Mouse (Mus musculus): ENCODE measurements around the gene Cdk8. TPM values are rescaled to one million over a fixed set of nuclear protein-coding genes. Genes with fewer than 3 reads are reported as not detected.

The Cdk8 gene
- polyA plus RNA-seq, 1 experiment = 34.5 TPM

DNA sequence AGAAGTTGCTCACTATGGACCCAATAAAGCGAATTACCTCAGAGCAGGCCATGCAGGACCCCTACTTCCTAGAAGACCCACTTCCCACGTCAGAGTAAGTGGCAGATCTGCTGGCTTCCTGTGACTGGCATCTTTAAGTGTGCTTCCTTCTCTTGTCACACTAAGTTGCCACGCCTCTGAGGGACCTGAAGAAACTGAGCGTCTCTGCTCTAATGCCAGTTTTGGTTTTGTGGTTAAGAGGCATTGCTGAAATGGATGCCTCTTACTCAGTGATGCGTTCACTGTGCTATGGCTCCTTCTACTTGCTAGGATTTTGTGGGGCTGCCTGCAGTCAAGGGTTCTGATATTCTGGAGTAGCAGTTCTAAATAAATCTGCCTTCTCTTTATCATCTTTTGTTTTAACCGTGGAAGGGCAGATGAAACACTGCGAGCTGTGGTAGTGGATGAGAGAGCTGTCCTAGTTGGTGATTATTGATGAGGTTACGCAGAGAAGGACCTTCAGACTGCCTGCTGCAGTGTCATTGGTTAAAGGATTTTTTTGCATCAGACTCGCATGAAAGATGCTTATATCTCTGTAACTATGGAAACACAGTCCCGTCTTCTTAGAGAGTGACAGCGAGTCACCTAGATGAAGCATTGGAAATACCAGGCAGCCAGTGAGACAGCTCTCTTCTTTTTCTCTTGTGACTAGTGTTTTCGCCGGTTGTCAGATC is 67.9 kb downstream of the Cdk8 start:
- TF ChIP-seq CTCF (conservative IDR thresholded peaks at IDR 0.05; ENCODE audit: insufficient read depth, insufficient read length, low read depth, low read length) = no peak
- no peak for TF ChIP-seq POLR2A (IDR thresholded peaks at IDR 0.05; ENCODE audit: low read depth, low read length)
- H3K4me1 ChIP-seq (ENCODE audit: control insufficient read depth, insufficient read depth, low read length) = peaks cover 15% of the 10 kb centered on the region; the same call in 1 of the 2 replicates
- no peaks in the 10 kb centered on the region; the same call in 1 of the 2 replicates for H3K36me3 ChIP-seq (ENCODE audit: control insufficient read depth, insufficient read depth, low read length)
- 58% methylated on average over 13 of the region's 13 CpGs for WGBS
- peak; percentile 41 for DNase-seq
- H3K4me3 ChIP-seq (ENCODE audit: insufficient read depth, low read depth, low read length) = no peak overlapping the region
- no peaks in the 10 kb centered on the region for H3K27me3 ChIP-seq (replicated peaks; ENCODE audit: control insufficient read depth, insufficient read depth, low read length)
- peak overlapping the region; percentile 15 for H3K27ac ChIP-seq (ENCODE audit: insufficient read depth, low read depth, low read length)

DNA sequence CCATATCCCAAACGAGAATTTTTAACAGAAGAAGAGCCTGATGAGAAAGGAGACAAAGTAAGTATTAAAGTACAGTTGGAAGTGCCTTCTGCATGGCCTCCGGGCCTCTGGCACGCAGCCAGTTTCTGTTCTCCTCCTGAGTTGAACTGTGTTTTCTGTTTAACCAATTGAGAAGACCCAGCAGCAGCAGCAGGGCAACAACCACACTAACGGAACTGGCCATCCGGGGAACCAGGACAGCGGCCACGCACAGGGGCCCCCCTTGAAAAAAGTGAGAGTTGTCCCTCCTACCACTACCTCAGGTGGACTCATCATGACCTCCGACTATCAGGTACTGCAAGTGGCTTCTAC is 68.5 kb downstream of the Cdk8 start:
- peak; percentile 92 for DNase-seq
- WGBS = 41% methylated on average over 8 of the region's 8 CpGs
- TF ChIP-seq CTCF (conservative IDR thresholded peaks at IDR 0.05; ENCODE audit: insufficient read depth, insufficient read length, low read depth, low read length) = no peak
- no peak for TF ChIP-seq POLR2A (IDR thresholded peaks at IDR 0.05; ENCODE audit: low read depth, low read length)
- Histone ChIP-seq H3K27me3 (replicated peaks; ENCODE audit: control insufficient read depth, insufficient read depth, low read length) (no peaks in the 10 kb centered on the region), H3K27ac (ENCODE audit: insufficient read depth, low read depth, low read length) (peak overlapping the region; percentile 28), H3K4me1 (ENCODE audit: control insufficient read depth, insufficient read depth, low read length) (peaks cover 11% of the 10 kb centered on the region; the same call in 1 of the 2 replicates), H3K4me3 (ENCODE audit: insufficient read depth, low read depth, low read length) (no peak overlapping the region), H3K36me3 (ENCODE audit: control insufficient read depth, insufficient read depth, low read length) (no peaks in the 10 kb centered on the region; the same call in 1 of the 2 replicates)

DNA sequence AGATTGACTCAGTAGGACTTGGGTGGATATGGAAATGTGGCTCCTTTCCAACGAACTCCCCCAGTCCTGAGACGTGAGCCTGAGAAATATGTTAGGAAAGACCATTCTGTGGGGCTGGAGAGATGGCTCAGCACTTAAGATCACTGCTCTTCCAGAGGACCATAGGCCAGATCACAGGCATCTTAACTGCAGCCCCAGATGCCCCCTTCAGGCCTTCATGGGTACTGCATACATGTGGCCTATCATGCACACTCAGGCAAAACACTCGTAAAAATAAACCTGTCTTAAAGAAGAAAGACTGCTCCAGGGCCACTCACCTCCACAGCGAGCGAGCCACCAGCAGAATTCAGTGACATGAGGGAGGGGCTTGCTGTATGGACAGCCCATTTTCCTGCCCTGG is 72.4 kb downstream of the Cdk8 start:
- H3K27me3 ChIP-seq (replicated peaks; ENCODE audit: control insufficient read depth, insufficient read depth, low read length) = no peaks in the 10 kb centered on the region
- peak; percentile 88 for TF ChIP-seq CTCF (conservative IDR thresholded peaks at IDR 0.05; ENCODE audit: insufficient read depth, insufficient read length, low read depth, low read length)
- no peak for TF ChIP-seq POLR2A (IDR thresholded peaks at IDR 0.05; ENCODE audit: low read depth, low read length)
- H3K36me3 ChIP-seq (ENCODE audit: control insufficient read depth, insufficient read depth, low read length) = no peaks in the 10 kb centered on the region; the same call in 1 of the 2 replicates
- 62% methylated on average over 5 of the region's 5 CpGs for WGBS
- H3K27ac ChIP-seq (ENCODE audit: insufficient read depth, low read depth, low read length) = no peak overlapping the region
- H3K4me1 ChIP-seq (ENCODE audit: control insufficient read depth, insufficient read depth, low read length) = peaks cover 10% of the 10 kb centered on the region; the same call in 1 of the 2 replicates
- peak; percentile 81 for DNase-seq
- H3K4me3 ChIP-seq (ENCODE audit: insufficient read depth, low read depth, low read length) = no peak overlapping the region

DNA sequence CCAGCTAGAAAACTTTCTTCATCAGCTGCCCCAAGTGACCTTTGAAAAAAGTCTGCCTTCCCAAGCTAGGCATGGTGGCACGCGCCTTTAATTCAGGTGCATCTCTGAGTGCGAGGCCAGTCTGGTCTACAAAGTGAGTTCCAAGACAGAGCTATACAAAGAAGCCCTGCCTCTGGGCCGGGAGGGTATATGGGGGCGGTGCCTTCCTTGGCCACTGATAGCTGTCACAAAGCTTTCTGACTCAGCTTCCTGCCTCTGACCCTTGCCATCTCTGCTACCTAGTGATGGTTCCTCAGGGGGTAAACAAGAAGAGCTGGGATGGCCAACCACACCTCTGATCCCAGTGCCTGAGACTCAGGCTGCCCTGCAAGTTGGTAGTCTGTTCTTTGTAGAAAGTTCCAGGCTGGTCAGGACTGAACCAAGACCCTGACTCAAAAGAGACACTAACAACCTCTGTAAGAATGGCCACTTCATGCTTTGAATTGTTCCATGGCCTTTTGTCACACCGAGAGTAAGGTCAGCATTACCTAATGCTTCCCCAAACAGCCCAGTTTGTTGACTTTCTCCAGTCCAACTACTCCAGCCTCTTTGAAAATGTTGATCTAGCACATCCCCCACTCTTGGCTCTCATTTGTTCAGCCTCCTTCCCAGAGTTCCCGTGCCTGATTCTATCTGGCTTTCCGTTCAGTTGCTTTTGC is 76.2 kb downstream of the Cdk8 start:
- Histone ChIP-seq H3K27ac (ENCODE audit: insufficient read depth, low read depth, low read length) (no peak overlapping the region), H3K4me3 (ENCODE audit: insufficient read depth, low read depth, low read length) (no peak overlapping the region), H3K36me3 (ENCODE audit: control insufficient read depth, insufficient read depth, low read length) (no peaks in the 10 kb centered on the region), H3K27me3 (replicated peaks; ENCODE audit: control insufficient read depth, insufficient read depth, low read length) (no peaks in the 10 kb centered on the region), H3K4me1 (ENCODE audit: control insufficient read depth, insufficient read depth, low read length) (no peaks in the 10 kb centered on the region)
- WGBS = 78% methylated on average over 8 of the region's 8 CpGs
- TF ChIP-seq CTCF (conservative IDR thresholded peaks at IDR 0.05; ENCODE audit: insufficient read depth, insufficient read length, low read depth, low read length) = no peak
- no peak for TF ChIP-seq POLR2A (IDR thresholded peaks at IDR 0.05; ENCODE audit: low read depth, low read length)
- DNase-seq = no peak

DNA sequence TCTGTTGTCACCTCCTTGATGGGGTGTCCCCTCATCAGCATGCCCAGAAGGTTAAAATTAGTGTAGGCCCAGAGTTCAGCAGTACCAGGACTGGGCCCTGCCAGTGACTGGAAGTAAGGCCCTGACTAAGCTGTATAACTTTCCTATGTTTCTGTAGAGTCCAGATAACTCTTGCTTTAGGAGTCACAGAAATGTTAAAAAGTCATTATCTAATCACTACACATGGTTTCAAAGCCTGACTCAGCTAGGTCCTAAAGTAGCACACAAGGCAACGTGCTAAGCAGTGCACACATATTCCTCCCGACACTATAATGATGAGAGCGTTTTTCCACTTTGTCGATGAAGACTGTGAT is 76.7 kb downstream of the Cdk8 start:
- DNase-seq = no peak
- Histone ChIP-seq H3K36me3 (ENCODE audit: control insufficient read depth, insufficient read depth, low read length) (no peaks in the 10 kb centered on the region), H3K4me3 (ENCODE audit: insufficient read depth, low read depth, low read length) (no peak overlapping the region), H3K4me1 (ENCODE audit: control insufficient read depth, insufficient read depth, low read length) (no peaks in the 10 kb centered on the region), H3K27ac (ENCODE audit: insufficient read depth, low read depth, low read length) (no peak overlapping the region), H3K27me3 (replicated peaks; ENCODE audit: control insufficient read depth, insufficient read depth, low read length) (no peaks in the 10 kb centered on the region)
- TF ChIP-seq POLR2A (IDR thresholded peaks at IDR 0.05; ENCODE audit: low read depth, low read length) (no peak), CTCF (conservative IDR thresholded peaks at IDR 0.05; ENCODE audit: insufficient read depth, insufficient read length, low read depth, low read length) (no peak)
- WGBS = 96% methylated on average over 4 of the region's 4 CpGs

DNA sequence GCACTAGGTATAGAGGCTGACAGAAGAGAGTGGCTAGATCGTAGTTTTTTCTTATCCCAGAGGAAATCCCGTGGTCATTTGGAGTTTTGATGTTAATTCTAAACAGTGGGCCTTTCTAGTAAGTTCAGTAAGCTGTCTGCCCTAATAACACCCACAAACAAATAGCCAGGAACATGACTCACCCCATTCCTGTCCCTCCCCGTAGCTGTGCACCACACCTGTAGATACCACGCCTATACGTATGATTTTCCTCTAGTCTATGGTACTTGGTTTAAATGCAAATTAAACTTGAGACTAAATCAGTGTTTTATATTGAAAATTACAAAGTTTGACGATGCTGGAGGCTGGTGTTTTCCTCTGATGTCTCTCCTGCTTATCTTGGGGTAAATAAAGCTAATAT is 83.5 kb downstream of the Cdk8 start:
- no peak overlapping the region for H3K27ac ChIP-seq (ENCODE audit: insufficient read depth, low read depth, low read length)
- no peaks in the 10 kb centered on the region for H3K36me3 ChIP-seq (ENCODE audit: control insufficient read depth, insufficient read depth, low read length)
- H3K4me1 ChIP-seq (ENCODE audit: control insufficient read depth, insufficient read depth, low read length) = no peaks in the 10 kb centered on the region; the same call in 1 of the 2 replicates
- DNase-seq = no peak
- no peaks in the 10 kb centered on the region for H3K27me3 ChIP-seq (replicated peaks; ENCODE audit: control insufficient read depth, insufficient read depth, low read length)
- no peak overlapping the region for H3K4me3 ChIP-seq (ENCODE audit: insufficient read depth, low read depth, low read length)
- TF ChIP-seq CTCF (conservative IDR thresholded peaks at IDR 0.05; ENCODE audit: insufficient read depth, insufficient read length, low read depth, low read length) = no peak
- TF ChIP-seq POLR2A (IDR thresholded peaks at IDR 0.05; ENCODE audit: low read depth, low read length) = no peak
- WGBS = 88% methylated on average over 6 of the region's 6 CpGs

DNA sequence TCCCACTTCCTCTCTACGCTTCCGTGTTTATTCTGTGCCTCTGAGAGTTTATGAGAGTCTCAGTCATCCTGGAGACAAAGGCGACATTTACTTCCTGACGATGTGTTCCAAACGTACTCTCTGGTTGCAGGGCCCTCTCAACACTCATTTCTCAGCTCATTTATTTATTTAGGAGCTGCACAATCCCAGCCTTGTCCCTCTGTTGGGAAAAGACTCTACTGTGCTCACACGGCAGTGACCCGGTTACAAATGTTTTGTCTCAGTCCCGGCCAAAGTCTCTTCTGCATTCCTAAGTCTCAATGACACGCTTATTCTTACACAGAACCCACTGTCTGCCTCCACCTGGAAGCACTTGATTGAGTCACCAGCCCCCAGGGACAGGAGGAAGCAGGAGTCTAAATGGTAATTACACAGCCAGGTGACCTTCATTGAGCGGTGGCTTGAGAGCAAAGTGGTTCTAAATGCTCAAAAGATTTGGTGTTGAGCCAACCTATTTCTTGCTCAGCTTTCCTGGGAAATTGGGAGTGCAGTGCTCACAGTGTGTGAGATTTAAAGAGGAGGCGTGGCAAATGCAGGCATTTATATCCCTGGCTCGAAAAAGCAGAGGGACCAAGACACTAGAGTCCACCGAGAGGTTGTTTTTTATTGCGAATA is 84.4 kb downstream of the Cdk8 start:
- peak; percentile 42 for DNase-seq
- 23% methylated on average over 14 of the region's 14 CpGs for WGBS
- Histone ChIP-seq H3K27ac (ENCODE audit: insufficient read depth, low read depth, low read length) (peak overlapping the region; percentile 19), H3K4me3 (ENCODE audit: insufficient read depth, low read depth, low read length) (no peak overlapping the region), H3K36me3 (ENCODE audit: control insufficient read depth, insufficient read depth, low read length) (no peaks in the 10 kb centered on the region), H3K4me1 (ENCODE audit: control insufficient read depth, insufficient read depth, low read length) (no peaks in the 10 kb centered on the region; the same call in 1 of the 2 replicates), H3K27me3 (replicated peaks; ENCODE audit: control insufficient read depth, insufficient read depth, low read length) (no peaks in the 10 kb centered on the region)
- no peak for TF ChIP-seq CTCF (conservative IDR thresholded peaks at IDR 0.05; ENCODE audit: insufficient read depth, insufficient read length, low read depth, low read length)
- no peak for TF ChIP-seq POLR2A (IDR thresholded peaks at IDR 0.05; ENCODE audit: low read depth, low read length)

Measured in kidney, adult 2 months (tissue).